Mouse (Mus musculus): ENCODE measurements at regions not wholly inside any gene's neighbourhood (a gene's known extent, or its start where the extent isn't known, plus 50 kb on each side); places are given as distances from the start of the nearest gene placed in this dataset.
"Not testable (repeated sequence)": the region's sequence is repeated elsewhere in the genome, so short reads cannot be mapped to it uniquely, and the experiment has no call there.

- 70% methylated on average over 8 of the region's 8 CpGs for WGBS
- not testable (repeated sequence) for H3K9me3 ChIP-seq; H3K36me3 ChIP-seq (replicated peaks); H3K27me3 ChIP-seq (ENCODE audit: poor library complexity, severe bottlenecking); H3K4me1 ChIP-seq; DNase-seq (ENCODE audit: extremely low spot score, low spot score); H3K4me3 ChIP-seq; H3K27ac ChIP-seq
These were observed 504.3 kb downstream of the Adam6a start for GRCm38 (mm10) chr12:114047991-114048390.

DNA sequence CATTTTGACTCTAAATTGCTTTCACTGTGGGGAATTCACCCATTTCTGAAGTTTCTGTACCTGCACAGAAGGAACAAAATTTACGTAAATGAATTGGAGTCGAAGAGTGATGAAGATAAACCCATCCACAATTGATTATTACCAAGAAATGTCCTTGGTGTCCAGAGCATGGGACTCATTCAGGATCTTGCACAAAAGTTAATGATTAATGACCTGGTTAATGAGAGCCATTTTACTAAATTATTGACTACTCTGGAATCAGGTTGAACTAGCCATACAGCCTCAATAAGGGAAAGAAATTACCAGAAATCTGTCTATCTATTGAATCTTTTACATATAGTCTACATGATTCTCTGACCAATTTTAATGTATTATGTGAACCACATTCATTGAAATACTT, 509.6 kb downstream of the Adam6a start:
- Histone ChIP-seq H3K27me3 (ENCODE audit: poor library complexity, severe bottlenecking) (no peaks in the 10 kb centered on the region), H3K36me3 (replicated peaks) (no peaks in the 10 kb centered on the region), H3K4me3 (no peak overlapping the region), H3K4me1 (no peaks in the 10 kb centered on the region), H3K27ac (no peak overlapping the region), H3K9me3 (peaks cover 3% of the 10 kb centered on the region; the same call in 1 of the 2 replicates)
- DNase-seq (ENCODE audit: extremely low spot score, low spot score): no peak
- WGBS: 83% methylated on average over 2 of the region's 2 CpGs

DNA sequence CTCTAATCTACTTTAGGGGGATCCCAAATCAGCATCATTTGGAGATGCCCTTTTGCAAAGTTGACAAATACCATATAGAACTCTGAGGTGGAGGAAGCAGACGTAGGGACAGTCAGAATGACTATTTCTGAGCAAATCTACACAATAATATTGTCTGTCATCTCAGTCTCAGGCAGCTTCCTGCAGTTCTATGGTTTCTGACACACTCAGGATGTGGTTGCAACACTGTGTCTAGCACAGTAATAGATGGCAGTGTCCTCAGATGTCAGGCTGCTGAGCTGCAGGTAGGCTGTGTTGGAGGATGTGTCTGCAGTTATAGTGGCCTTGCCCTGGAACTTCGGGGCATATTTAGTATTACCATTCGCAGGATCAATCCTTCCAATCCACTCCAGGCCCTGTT, 515.9 kb downstream of the Adam6a start:
- WGBS: 72% methylated on average over 3 of the region's 3 CpGs
- no peak overlapping the region for H3K4me3 ChIP-seq
- no peaks in the 10 kb centered on the region for H3K36me3 ChIP-seq (replicated peaks)
- no peaks in the 10 kb centered on the region for H3K4me1 ChIP-seq
- no peak for DNase-seq (ENCODE audit: extremely low spot score, low spot score)
- no peaks in the 10 kb centered on the region for H3K9me3 ChIP-seq
- no peak overlapping the region for H3K27ac ChIP-seq
- H3K27me3 ChIP-seq (ENCODE audit: poor library complexity, severe bottlenecking): no peaks in the 10 kb centered on the region

- no peaks in the 10 kb centered on the region for H3K36me3 ChIP-seq (replicated peaks)
- no peak overlapping the region for H3K27ac ChIP-seq
- peaks cover 12% of the 10 kb centered on the region; the same call in 1 of the 2 replicates for H3K9me3 ChIP-seq
- H3K4me1 ChIP-seq: no peaks in the 10 kb centered on the region
- DNase-seq (ENCODE audit: extremely low spot score, low spot score): no peak
- H3K27me3 ChIP-seq (ENCODE audit: poor library complexity, severe bottlenecking): no peaks in the 10 kb centered on the region
- H3K4me3 ChIP-seq: no peak overlapping the region
These were observed 523.5 kb downstream of the Adam6a start for GRCm38 (mm10) chr12:114067166-114067565.

DNA sequence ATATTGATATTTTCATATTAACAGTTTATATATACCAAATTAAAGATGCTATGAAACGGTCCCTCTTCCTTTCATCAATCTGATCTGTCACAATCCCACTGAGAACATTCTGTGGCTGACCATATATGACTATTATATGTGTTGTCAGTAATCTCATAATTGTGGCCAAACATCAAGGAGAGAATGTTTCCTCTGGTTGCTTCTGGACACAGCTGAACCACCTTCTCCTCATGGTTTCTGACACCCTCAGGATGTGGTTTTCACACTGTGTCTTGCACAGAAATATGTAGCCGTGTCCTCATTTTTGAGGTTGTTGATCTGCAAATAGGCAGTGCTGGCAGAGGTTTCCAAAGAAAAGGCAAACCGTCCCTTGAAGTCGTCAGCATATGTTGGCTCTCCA, 565.0 kb downstream of the Adam6a start:
- not testable (repeated sequence) for DNase-seq (ENCODE audit: extremely low spot score, low spot score); H3K27ac ChIP-seq; H3K4me3 ChIP-seq; H3K4me1 ChIP-seq; H3K36me3 ChIP-seq (replicated peaks); H3K27me3 ChIP-seq (ENCODE audit: poor library complexity, severe bottlenecking)
- 87% methylated on average over 4 of the region's 4 CpGs for WGBS
- H3K9me3 ChIP-seq: peaks cover 17% of the 10 kb centered on the region

DNA sequence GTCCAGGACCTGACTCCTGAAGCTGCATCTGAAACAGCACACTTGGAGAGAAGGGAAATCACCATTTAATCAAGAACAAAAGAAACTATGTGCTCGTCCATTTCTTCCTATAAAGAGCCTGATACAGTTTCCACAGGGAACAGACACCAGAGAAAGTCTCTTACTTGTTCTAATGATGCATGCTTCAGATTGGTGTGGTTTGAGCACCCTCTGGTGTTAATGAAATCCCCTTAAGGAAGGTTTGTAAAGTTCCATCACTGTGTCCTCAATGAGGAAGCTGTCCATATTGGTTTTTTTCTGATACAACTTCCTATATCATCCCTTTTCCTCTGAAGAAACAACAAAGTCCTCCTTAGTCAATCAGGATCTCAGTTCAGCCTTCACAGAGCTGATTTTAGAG, 591.2 kb downstream of the Adam6a start:
- 74% methylated on average over 1 of the region's 1 CpGs for WGBS
- peaks cover 51% of the 10 kb centered on the region for H3K9me3 ChIP-seq
- no peak for DNase-seq (ENCODE audit: extremely low spot score, low spot score)
- no peak overlapping the region for H3K27ac ChIP-seq
- H3K27me3 ChIP-seq (ENCODE audit: poor library complexity, severe bottlenecking): no peaks in the 10 kb centered on the region
- H3K4me1 ChIP-seq: no peaks in the 10 kb centered on the region
- no peak overlapping the region for H3K4me3 ChIP-seq
- H3K36me3 ChIP-seq (replicated peaks): no peaks in the 10 kb centered on the region

- WGBS: 90% methylated on average over 4 of the region's 4 CpGs
- H3K4me3 ChIP-seq: no peak overlapping the region
- no peaks in the 10 kb centered on the region for H3K4me1 ChIP-seq
- no peaks in the 10 kb centered on the region for H3K36me3 ChIP-seq (replicated peaks)
- no peaks in the 10 kb centered on the region for H3K27me3 ChIP-seq (ENCODE audit: poor library complexity, severe bottlenecking)
- H3K27ac ChIP-seq: no peak overlapping the region
- peaks cover 48% of the 10 kb centered on the region for H3K9me3 ChIP-seq
- DNase-seq (ENCODE audit: extremely low spot score, low spot score): no peak
These were observed 605.1 kb downstream of the Adam6a start for GRCm38 (mm10) chr12:114148779-114149178.

GRCm38 (mm10) chr12:114172305-114172704, 628.6 kb downstream of the Adam6a start:
- no peaks in the 10 kb centered on the region for H3K36me3 ChIP-seq (replicated peaks)
- WGBS: 83% methylated on average over 2 of the region's 2 CpGs
- no peaks in the 10 kb centered on the region for H3K4me1 ChIP-seq
- no peak for DNase-seq (ENCODE audit: extremely low spot score, low spot score)
- H3K27ac ChIP-seq: no peak overlapping the region
- no peak overlapping the region for H3K4me3 ChIP-seq
- peaks cover 30% of the 10 kb centered on the region for H3K9me3 ChIP-seq
- no peaks in the 10 kb centered on the region for H3K27me3 ChIP-seq (ENCODE audit: poor library complexity, severe bottlenecking)

DNA sequence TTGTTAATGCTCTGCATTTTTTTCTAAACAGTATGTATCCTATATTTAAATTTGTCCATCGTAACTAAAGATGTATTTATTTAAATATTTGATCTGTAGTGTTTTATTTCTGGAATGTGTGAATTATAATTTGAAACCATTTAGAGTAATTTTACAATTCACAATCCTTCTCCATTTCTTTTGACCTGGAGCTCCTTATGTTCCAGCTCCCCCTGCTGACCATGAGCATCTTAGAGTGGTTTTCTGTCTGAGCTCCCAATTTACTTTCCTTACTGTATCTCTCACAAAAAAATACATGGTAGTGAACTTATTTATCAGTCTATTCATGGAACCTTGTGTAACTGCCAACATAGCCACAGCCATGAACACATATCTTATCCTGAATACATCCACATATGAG, 655.8 kb downstream of the Adam6a start:
- DNase-seq (ENCODE audit: extremely low spot score, low spot score): no peak
- H3K27me3 ChIP-seq (ENCODE audit: poor library complexity, severe bottlenecking): no peaks in the 10 kb centered on the region
- no peaks in the 10 kb centered on the region for H3K36me3 ChIP-seq (replicated peaks)
- no peak overlapping the region for H3K27ac ChIP-seq
- H3K4me1 ChIP-seq: no peaks in the 10 kb centered on the region
- peaks cover 34% of the 10 kb centered on the region for H3K9me3 ChIP-seq
- no peak overlapping the region for H3K4me3 ChIP-seq
- WGBS: 73% methylated on average over 1 of the region's 1 CpGs

DNA sequence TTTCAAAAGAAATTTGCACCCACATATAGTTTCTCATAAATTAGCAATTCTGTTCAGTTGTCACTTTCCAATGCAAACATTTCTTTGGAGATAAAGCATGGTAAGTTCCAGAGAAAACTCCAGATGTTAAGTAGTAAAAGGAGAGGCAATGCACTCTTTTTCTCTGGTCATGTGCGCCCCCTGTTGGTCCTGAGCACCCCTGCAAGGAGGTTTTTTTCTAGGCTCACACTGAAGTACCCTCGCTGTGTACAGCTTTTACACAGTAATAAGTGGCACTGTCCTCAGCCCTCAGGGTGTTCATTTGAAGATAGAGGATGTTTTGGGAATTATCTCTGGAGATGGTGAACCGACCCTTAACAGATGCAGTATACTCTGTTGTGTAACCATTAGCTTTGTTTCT, 678.8 kb downstream of the Adam6a start:
- WGBS: 37% methylated on average over 3 of the region's 3 CpGs
- no peaks in the 10 kb centered on the region for H3K4me1 ChIP-seq

More for the DNA sequence above, 678.8 kb downstream of the Adam6a start:
- peaks cover 39% of the 10 kb centered on the region for H3K9me3 ChIP-seq
- H3K27ac ChIP-seq: no peak overlapping the region
- no peak for DNase-seq (ENCODE audit: extremely low spot score, low spot score)
- H3K36me3 ChIP-seq (replicated peaks): no peaks in the 10 kb centered on the region
- no peak overlapping the region for H3K4me3 ChIP-seq
- no peaks in the 10 kb centered on the region for H3K27me3 ChIP-seq (ENCODE audit: poor library complexity, severe bottlenecking)
